Mouse (Mus musculus): ENCODE data around the gene Ogfod3.

Ogfod3 gene

GRCm38 (mm10) chr11:121204161-121205006, at the start of gene Ogfod3, which contains the start of gene Hexdc:
Gene Ogfod3 (minus strand): TSS chr11:121204711.
Gene Hexdc (plus strand): TSS chr11:121204433.
- peak; percentile 96 to 97 for DNase-seq

- no peak for DNase-seq
Observed at GRCm38 (mm10) chr11:121250196-121250595, 45.7 kb upstream of the Ogfod3 start.

- no peak for DNase-seq
Observed at GRCm38 (mm10) chr11:121239669-121240068, 35.2 kb upstream of the Ogfod3 start.

- no peak for DNase-seq
Observed at GRCm38 (mm10) chr11:121237345-121238128, 33.0 kb upstream of the Ogfod3 start.

GRCm38 (mm10) chr11:121236564-121237344, 32.2 kb upstream of the Ogfod3 start, which contains the start of gene Narf:
Gene Narf (plus strand): TSS chr11:121237253.
- peak; percentile 98 to 100 for DNase-seq

- DNase-seq: peak; percentile 74 to 77
Observed at GRCm38 (mm10) chr11:121235475-121236238, 31.1 kb upstream of the Ogfod3 start.

GRCm38 (mm10) chr11:121232706-121233105, 28.2 kb upstream of the Ogfod3 start:
- no peak for DNase-seq

- DNase-seq: no peak
Observed at GRCm38 (mm10) chr11:121231628-121232291, 27.2 kb upstream of the Ogfod3 start.

- no peak for DNase-seq
Observed at GRCm38 (mm10) chr11:121231191-121231590, 26.7 kb upstream of the Ogfod3 start.

GRCm38 (mm10) chr11:121229018-121229439, 24.5 kb upstream of the Ogfod3 start, which contains the start of gene Cybc1:
Gene Cybc1 (minus strand): TSS chr11:121229322.
- peak; percentile 80 to 86 for DNase-seq

GRCm38 (mm10) chr11:121228129-121229017, 23.9 kb upstream of the Ogfod3 start:
- DNase-seq: peak; percentile 19 to 38

- no peak for DNase-seq
Observed at GRCm38 (mm10) chr11:121221321-121222010, 17.0 kb upstream of the Ogfod3 start.

- DNase-seq: no peak
Observed at GRCm38 (mm10) chr11:121220771-121221170, 16.3 kb upstream of the Ogfod3 start.

GRCm38 (mm10) chr11:121219776-121220175, 15.3 kb upstream of the Ogfod3 start:
- DNase-seq: no peak

GRCm38 (mm10) chr11:121216831-121217230, 12.3 kb upstream of the Ogfod3 start:
- no peak for DNase-seq

GRCm38 (mm10) chr11:121203859-121204160, 701 bp downstream of the Ogfod3 start:
- no peak for DNase-seq

- no peak for DNase-seq
Observed at GRCm38 (mm10) chr11:121201436-121202198, 2.9 kb downstream of the Ogfod3 start.

- DNase-seq: no peak
Observed at GRCm38 (mm10) chr11:121200781-121201180, 3.7 kb downstream of the Ogfod3 start.

GRCm38 (mm10) chr11:121199851-121200250, 4.7 kb downstream of the Ogfod3 start:
- no peak for DNase-seq
